Mouse (Mus musculus) cerebellum, adult 18-20 months (tissue): ENCODE results near the gene Crtc2.
A peak's percentile ranks its signal among the peaks of the same experiment; 100 is the strongest.

Experiments used
- DNase-seq, 2 experiments: peaks; one replicate each; pipeline ENCODE4 v3.0.0; 2021

Gene Crtc2

DNA sequence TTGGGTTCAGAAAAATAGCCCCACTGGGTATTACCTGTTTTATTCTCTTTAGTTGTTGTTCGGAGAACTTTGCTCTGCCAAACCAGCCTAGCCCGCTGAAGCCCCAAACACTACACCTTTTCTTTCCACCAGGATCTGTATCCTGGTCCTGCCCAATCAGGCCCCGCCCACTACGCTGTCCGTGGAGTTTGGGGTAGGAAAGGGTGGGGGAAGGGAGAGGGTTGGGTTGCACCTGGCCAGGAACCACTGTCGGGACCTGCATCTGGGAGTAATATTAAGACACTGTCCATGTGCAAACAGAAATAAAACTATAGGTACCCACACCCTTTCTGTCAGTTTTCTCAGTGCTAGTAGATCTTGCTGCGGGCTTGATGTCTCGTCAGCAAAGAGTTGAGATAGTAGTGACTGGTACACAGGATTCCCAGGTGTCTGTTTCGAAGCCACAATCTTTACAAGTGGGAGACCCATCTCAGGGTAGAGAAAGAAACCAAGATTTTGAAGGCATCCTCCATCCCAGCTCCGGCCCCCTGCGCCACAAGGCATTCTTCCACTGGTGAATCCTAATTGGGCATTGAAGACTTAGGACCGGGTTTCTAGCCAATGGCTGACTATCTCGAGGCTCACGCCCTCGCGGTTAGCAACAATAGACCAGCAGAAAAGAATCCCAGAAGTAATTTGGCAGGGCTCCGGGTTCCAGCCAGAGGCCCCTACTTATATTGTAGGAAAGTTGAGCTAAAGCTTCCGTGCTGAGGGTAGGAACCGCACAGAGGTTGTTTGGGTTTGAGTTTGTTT lies 10.8 kb upstream of the Crtc2 start, which contains the start of gene Creb3l4:
Gene Creb3l4, minus strand, starts transcription at position 529 of the 792 bp plus-strand sequence.
- no peak for DNase-seq

DNA sequence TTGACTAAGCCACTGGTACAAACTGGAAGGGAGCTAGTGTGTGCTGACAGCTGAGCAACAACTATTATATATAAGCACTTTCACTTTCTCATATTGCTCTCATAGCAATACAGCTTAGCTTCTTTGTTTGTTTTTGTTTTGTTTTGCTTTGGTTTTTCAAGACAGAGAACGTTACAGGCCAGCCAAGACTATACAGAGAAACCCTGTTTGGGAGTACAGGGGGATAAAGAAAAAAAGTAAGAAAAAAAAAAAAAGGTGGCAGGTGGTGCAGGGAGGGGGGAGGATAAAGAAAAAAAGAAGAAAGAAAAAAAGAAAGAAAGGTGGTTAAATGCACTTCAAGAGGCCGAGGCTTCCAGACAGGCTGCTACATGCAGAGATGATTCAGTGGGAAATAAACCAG lies 8.6 kb upstream of the Crtc2 start:
- no peak for DNase-seq

DNA sequence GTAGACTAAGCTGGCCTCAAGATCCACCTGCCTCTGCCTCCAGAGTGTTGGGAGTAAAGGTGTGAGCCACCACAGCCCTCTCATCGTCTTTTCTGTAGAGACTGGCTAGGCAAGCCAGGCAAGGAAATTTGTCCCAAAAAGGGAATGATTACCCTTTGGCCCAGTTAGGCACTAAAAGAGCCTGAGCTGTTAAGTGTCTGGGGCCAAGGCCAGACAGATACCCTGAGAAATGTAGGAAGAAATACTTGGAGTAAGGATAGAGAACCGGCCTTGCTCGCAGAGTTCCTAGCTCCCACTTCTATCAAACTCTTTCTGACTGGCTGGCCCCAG lies 6.4 kb upstream of the Crtc2 start:
- DNase-seq: no peak

DNA sequence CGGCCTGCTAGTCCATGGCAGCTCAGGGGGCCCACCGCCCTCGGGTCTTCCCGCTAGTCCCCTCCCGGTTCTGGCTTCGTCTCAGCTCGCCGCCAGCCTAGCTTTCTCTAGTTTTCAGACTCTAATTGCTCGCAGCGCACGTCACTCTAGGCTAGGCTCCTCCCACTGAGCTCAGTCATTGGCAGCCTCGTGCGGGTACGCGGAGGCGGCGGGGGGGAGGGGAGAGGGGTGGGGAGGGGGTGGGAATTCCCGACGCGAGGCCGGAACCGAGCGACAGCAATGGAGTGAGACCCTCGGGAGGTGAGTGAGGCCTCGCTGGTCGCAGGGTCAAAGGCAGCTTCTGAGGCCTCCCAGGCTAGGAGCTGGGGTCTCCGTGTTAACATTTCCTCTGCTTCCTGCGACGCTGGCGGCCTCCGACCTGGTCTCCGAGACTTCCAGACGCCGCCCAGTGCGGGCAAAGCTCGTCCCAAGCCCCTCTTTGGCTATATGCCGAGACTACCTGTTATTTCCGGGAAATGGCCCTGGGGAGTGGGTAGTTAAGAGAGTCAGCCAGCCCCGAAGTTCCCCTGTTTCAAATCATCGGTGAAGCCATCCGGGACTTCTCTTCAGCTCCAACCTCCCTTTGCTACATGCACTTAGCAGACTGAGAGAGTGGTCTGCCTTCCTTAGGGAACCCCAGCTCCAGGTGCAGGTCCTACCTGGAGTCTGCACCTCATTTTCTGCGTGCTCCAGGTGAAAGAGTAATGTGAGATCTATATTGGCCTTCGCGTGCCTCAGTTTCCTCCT lies 5.8 kb upstream of the Crtc2 start, which contains the start of gene Slc39a1:
Gene Slc39a1, plus strand, starts transcription at position 213 of the 786 bp plus-strand sequence.
- DNase-seq: peak; percentile 91 to 96

DNA sequence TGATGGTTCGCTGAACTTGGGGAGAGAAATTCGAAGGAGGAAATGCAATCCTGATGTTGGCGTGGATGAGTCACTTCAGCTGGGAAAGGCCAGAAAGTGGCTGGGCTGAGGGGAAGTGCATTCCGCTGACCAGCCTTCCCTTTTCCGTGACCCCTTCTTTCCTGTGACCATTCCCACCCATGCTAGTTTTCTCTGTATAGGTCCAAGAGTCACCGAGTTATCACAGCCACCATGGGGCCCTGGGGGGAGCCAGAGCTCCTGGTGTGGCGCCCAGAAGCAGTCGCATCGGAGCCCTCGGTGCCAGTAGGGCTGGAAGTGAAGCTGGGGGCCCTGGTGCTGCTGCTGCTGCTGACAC lies 5.2 kb upstream of the Crtc2 start:
- peak in 1 of 2 experiments; percentile 41 for DNase-seq

DNA sequence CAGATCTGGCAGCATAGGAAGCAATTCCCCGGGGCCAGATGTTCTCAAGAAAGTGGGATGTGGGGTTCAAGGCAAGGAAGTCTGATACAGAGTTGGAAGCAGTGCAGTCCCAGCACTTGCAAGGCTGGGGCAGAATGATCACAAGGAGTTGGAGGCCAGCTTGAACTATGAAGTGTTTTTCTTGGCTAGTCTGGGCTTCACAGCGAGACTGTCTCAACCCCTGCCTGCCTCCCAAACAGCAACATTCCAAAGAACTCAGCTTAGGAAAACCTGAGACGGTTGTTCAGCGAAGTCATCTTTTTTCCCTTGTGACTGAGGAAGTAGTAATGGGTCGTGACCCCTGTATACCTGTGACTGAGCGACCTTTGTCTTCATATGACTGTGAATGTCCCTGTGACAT lies 3.2 kb upstream of the Crtc2 start:
- DNase-seq: peak in 1 of 2 experiments; percentile 4

DNA sequence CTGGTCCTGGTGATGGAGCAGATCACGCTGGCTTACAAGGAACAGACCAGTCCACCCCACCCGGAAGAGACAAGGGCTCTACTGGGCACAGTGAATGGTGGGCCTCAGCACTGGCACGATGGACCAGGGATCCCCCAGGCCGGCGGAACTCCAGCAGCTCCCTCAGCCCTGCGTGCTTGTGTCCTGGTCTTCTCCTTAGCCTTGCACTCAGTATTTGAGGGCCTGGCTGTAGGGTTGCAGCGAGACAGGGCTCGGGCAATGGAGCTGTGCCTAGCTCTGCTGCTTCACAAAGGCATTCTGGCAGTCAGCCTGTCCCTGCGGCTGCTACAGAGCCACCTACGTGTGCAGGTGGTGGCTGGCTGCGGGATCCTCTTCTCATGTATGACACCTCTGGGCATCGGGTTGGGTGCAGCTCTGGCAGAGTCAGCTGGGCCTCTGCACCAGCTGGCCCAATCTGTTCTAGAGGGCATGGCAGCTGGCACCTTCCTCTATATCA lies 2.2 kb upstream of the Crtc2 start:
- DNase-seq: peak in 1 of 2 experiments; percentile 17

DNA sequence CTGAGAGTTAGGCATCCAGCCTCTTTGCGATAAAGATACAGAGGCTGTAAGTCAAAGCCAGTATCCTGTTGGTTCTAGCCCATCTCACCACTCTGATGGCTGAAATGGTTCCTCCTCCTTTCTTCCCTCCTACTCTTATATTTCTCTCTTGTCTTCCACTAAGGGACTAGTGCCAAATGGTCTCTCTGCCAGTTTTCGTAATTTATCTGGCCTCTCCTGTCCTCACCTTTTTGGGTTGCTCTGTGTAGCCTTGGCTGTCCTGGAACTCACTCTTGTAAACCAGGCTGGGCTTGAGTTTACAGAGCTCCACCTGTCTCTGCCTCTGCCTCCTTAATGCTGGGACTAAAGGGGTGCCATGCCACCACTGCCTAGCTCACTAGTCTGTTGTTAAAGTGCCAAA lies 1.3 kb upstream of the Crtc2 start:
- DNase-seq: peak in 1 of 2 experiments; percentile 28

DNA sequence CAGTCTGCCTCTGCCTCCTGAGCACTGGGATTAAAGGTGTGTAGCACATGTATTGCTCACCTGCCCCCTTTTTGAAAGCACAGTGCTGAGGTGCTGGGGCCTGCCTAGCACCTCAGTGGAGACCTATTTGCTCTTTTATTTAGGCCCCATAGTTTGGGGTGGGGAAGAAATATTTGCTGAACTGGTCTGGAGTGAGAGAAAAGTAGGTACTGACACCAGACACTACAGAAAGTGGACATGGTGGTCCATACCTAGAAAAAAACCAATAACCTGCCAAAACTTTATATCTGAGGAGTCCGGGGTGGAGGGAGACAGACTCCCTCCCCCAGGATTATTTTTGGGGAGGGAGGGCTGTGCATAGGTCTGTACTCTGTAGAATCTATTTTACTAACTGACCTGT lies 789 bp upstream of the Crtc2 start:
- peak in 1 of 2 experiments; percentile 10 for DNase-seq

DNA sequence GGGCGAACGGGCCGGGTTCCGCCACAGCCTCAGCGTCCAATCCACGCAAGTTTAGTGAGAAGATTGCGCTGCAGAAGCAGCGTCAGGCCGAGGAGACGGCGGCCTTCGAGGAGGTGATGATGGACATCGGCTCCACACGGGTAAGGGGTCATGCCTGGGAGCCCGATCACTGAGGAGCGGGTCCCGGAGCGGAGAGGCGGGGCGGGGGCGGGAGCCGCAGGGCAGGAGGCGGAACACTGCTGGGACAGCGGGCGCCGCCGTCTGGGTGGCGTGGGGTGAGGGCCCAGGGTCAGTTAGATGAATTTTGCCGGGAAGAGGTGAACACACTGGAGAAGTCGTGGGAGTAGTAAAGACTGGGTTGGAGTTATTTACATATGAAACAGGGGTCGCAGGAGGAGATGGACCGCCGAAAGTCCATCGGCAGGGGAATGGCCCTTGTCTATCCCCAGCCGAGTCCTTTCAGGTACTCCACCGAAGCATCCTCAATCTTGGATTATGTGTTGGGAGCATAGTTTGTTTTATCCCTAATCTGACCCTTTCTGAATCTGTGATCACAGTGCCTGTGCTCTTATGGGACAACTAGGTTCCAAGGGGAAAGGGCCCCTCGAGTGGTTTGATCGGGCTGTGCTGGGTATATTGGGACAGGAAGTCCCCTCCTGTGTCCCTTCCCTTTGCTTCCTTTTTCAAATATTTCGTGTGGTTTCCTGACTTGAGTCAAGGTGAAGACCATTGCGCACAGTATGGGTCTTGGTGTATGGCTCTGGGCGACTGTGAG lies 643 bp downstream of the Crtc2 start:
- DNase-seq: no peak

DNA sequence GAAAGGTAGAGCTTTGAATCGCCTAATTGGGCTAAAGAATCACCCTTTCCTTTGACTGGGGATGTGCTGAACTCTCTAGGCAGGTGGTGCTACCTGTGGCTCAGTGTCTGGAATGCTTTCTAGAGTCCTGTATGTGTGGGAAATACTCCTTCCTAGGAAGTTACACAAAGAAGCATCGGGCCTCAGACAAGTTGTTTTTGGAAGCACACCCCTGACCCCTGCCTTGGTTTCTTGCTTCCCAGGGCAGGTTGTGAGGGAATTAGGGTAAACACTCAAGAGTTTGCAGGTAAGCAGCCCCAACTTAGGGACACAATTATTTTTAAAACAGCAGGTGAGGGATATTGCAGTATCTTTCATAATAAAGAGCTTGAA lies 1.2 kb downstream of the Crtc2 start:
- DNase-seq: no peak

DNA sequence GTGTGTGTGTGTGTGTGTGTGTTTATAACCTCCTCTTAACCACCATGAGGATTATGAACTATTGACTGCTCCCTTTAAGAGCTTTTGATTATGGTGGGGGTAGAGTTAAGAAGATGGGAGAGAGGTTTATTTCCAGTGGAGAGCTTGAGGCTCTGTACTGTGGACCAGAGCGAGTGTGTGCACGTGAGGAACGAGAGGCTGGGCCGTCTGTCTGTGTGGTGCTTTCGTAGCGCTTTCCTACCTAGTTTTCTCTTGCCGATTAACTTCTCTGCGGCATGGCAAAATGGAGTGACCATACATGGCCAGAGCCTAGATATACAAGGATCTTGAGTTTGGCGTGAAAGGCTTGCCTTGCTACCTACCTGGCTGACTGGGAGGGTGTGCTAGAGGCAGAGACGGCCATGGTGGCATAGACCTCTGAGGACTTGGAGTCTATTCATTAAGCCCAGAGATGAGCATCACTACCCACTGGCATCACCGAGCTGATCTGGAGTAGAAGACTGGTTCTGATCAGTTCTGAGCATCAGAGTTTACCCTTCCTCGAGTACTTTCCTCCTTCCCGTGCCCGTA lies 1.9 kb downstream of the Crtc2 start:
- DNase-seq: peak in 1 of 2 experiments; percentile 28

DNA sequence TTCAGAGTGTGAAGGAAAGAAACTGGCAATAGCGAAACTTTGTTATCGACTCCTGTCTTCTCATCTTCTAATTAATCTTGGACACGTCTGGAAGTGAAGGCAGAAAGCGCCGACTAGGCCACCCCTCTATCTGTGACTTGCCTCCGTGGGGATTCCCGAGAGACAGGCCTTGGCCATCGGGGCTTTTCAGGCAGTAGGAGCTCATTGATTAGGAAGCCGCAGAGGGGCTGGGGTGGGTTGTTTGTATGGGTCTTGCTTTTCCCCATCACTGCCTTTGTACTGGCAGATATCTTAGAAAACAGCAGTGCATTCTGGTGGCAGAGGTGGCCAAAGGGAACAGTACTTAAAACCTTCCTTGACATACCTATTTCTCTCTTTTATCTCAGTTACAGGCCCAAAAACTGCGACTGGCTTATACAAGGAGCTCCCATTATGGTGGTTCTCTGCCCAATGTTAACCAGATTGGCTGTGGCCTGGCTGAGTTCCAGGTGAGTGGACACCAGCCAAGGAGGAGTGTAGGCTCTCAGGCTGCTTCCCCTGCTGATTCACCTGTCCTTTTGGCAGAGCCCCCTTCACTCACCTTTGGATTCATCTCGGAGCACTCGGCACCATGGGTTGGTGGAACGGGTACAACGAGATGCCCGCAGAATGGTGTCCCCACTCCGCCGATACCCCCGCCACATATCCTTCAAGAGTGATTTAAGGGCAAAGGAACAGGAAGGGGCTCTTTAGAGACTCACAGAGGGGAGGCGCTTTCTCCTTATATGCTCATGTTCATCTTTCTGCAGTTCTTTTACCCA lies 3.0 kb downstream of the Crtc2 start:
- peak; percentile 95 for DNase-seq

DNA sequence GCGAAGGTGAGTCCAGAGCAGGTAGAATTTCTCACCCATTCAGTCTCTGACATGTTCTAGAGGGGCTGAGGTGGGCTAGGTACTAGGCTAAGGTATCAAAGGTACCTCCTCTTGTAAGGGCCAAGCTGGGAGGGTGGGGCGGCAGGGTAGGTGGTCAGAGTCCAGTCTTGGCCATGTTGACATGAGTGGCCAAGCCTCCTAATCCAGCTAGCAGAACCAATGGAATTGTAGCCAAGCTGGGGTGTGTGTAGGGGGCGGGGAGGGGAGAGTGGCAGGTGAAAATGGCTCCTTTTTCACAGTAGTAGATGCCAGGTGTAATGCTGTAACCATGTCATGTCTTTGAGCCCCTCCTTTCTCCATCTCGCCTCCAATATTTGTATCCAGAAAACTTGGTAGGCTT lies 4.6 kb downstream of the Crtc2 start:
- peak in 1 of 2 experiments; percentile 8 for DNase-seq

DNA sequence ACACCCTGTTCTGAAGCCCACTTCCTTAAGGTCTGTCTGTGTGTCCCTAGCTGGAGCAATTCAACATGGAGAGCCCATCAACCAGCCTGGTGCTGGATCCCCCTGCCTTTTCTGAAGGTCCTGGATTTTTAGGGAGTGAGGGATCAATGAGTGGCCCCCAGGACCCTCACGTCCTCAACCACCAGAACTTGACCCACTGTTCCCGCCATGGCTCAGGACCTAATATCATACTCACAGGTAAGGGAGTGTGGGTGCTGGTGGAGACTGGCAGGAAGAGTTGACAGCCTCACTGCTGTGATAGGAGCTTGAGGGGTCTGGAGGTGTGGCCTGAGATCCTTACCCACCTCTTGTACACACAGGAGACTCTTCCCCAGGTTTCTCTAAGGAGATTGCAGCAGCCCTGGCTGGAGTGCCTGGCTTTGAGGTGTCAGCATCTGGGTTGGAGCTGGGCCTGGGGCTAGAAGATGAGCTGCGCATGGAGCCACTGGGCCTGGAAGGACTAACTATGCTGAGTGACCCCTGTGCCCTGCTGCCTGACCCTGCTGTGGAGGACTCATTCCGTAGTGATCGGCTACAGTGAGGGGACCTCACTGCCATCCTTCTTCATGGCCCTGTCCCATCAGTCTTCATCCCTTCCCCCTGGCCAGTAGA lies 9.3 kb downstream of the Crtc2 start:
- DNase-seq: peak in 1 of 2 experiments; percentile 13

DNA sequence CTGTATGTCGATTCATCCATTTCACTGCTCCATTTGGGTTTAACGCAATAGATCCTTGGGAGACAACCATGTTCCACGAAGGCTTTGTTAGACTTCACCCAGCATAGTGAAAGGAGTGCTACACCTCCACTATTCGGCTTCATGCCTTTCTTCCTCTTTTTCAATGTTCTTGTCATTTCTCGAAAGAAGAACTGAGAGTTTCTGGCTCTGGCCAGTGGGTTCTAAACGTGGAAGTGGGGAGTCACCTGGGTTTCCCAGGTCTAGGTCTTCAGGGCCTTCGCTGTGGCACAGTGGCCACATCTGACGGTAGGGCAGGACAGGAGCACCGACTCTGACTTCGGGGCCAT lies 10.7 kb downstream of the Crtc2 start:
- DNase-seq: no peak

DNA sequence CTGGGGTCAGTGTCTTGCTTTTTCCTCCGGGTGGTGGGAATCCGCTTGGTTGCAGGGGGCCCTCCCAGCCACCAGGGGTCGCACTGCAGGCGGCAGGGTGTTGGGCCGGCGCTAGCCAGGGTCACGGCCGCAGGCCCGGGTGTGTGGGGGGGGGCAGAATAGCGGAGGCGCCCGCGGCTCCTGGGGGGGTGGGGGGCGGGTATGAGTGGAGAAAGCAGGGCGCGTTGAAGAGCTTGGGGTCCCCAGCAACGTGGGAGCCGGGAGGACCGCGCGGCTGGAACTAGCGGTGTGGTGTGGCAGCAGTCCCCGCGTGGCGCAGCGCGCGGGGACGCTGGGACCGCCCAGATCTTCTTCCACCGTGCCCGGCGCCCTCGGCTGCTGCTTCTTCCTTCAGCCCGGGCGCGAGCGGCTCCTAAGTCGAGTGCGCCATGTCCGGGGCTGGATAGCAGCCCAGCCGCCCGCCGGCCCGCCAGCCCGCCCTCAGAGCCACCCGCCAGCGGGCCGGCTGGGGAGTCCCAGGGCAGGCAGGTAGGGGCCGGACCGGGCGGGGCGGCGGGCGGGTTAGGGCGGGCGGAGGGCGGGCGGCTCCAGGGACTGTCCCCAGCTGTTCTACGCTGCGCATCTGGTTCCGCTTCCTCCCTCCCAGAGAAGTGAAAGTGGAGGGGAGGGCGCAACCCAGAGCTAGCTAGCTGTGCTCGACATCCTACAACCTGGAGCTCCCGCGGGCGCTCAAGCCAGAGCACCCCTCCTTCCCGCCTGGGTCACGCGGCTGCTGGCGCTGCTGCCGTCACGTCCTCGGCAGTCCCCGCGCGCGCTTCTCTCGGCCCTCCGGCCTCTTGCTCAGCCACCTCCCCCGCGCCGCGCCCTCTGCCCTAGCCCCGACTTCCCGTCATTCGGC lies 11.3 kb downstream of the Crtc2 start, which contains the start of gene Dennd4b:
Gene Dennd4b, plus strand, starts transcription at position 152 of the 898 bp plus-strand sequence.
- DNase-seq: peak; percentile 93 to 95

DNA sequence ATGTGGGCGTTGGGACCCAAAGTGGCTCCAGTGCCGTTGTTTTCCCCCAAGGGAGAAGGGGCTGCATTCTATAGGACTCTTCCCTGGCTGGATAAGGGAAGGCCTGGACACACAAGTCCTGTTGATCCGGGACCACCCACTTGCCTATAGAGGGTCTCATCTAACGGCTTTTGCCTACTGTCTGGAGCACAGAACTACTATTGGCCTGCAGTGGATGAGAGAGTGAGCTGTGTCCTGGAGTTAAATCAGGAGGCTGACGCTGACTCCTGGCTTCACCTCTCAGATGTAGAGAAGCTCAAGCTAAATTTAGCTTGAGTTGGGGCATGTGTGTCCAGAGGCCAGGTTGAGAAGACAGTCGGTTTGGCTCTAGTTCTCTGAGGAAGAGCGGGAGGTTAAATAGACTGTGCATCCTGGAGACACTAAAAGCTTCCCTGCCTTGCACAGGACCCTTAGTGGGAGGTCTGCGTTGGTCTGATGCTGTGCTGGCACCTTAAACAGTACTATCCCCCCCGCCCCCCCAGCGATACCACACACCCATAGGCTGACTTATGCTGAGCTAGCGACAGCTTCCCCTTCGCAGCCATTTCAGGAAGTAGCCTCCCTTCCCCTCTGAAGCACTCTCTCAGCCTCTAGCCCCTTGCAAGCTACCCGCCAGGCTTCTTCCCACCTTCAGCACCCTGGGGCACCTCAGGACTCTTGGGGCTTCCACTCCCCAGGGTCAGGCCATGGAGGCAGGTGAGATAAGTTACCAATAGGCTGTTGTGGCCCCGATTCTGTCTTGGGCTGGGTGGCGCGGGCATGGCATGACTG lies 12.2 kb downstream of the Crtc2 start:
- DNase-seq: peak in 1 of 2 experiments; percentile 69
